Mouse (Mus musculus) neural tube, embryonic 13.5 days (tissue): Measurements from ENCODE around the gene Lgals12. TPM values are rescaled to one million over a fixed set of nuclear protein-coding genes. Genes with fewer than 3 reads are reported as not detected.

ENCODE experiments used
- ATAC-seq: fragments of 200-750 bp; cut with Nextera tagmentation; 2 replicates; pipeline ENCODE4 v1.8.0; 2017; ENCODE audit warnings: low read depth, mild to moderate bottlenecking, moderate TSS enrichment, moderate library complexity
- H3K27ac ChIP-seq: fragments of 300-500 bp; sonication (generic); replicated peaks from 2 replicates; pipeline ENCODE4 v1.5.1; 2015; ENCODE audit warnings: moderate library complexity, mild to moderate bottlenecking, inconsistent platforms
- H3K27me3 ChIP-seq: fragments of 300-500 bp; sonication (generic); 2 replicates; pipeline ENCODE4 v1.6.1; 2015; ENCODE audit warnings: mild to moderate bottlenecking, inconsistent platforms
- H3K36me3 ChIP-seq: fragments of 300-500 bp; sonication (generic); 2 replicates; pipeline ENCODE4 v1.6.1; 2015; ENCODE audit warnings: mild to moderate bottlenecking, inconsistent platforms
- H3K4me1 ChIP-seq: fragments of 300-500 bp; sonication (generic); replicated peaks from 2 replicates; pipeline ENCODE4 v1.6.1; 2015; ENCODE audit warnings: inconsistent platforms
- H3K4me2 ChIP-seq: fragments of 300-500 bp; sonication (generic); 2 replicates; pipeline ENCODE4 v1.6.1; 2015; ENCODE audit warnings: inconsistent platforms, mild to moderate bottlenecking, moderate library complexity
- H3K4me3 ChIP-seq: fragments of 300-500 bp; sonication (generic); 2 replicates; pipeline ENCODE4 v1.5.1; 2015; ENCODE audit warnings: mild to moderate bottlenecking, inconsistent platforms
- H3K9ac ChIP-seq: fragments of 300-500 bp; sonication (generic); 2 replicates; pipeline ENCODE4 v1.6.1; 2015; ENCODE audit warnings: moderate library complexity, mild to moderate bottlenecking, inconsistent platforms
- H3K9me3 ChIP-seq: fragments of 300-500 bp; sonication (generic); 2 replicates; pipeline ENCODE4 v1.6.1; 2016; ENCODE audit warnings: inconsistent platforms
- WGBS: fragments of 180-500 bp; shearing (Covaris S2); methylation state at CpG from one replicate; pipeline ENCODE4 v1.1.7; 2015; 5-methylcytosine and 5-hydroxymethylcytosine counted together
- polyA plus RNA-seq: library from polyadenylated mRNA; unstranded; fragments of >200 nt; fragmentation: Nextera tagmentation; extraction: Ambion mirVana; gene quantifications from 2 replicates; pipeline ENCODE4 v1.2.1, GENCODE M21; 2015

Lgals12 gene
- 0.11 TPM in 1 of 2 replicates, not detected in the other for polyA plus RNA-seq

- Histone ChIP-seq H3K4me3 (peak within 1 kb of the TSS; percentile 31), H3K4me1 (peaks cover 30% of the 10 kb centered on the region), H3K4me2 (peak within 1 kb of the TSS; percentile 63), H3K9ac (peak within 1 kb of the TSS; percentile 48; the same call in 1 of the 2 replicates), H3K9me3 (no peaks in the 10 kb centered on the region), H3K27me3 (peaks cover 50% of the 10 kb centered on the region), H3K36me3 (no peaks in the 10 kb centered on the region), H3K27ac (peak within 1 kb of the TSS; percentile 42; the same call in 1 of the 2 replicates)
- peak; percentile 47 for ATAC-seq
- 9% methylated on average over 15 of the region's 15 CpGs for WGBS
These were observed at the start of gene Lgals12 for GRCm38 (mm10) chr19:7606801-7607689. Lgals12 (minus strand) TSS chr19:7607193.

DNA sequence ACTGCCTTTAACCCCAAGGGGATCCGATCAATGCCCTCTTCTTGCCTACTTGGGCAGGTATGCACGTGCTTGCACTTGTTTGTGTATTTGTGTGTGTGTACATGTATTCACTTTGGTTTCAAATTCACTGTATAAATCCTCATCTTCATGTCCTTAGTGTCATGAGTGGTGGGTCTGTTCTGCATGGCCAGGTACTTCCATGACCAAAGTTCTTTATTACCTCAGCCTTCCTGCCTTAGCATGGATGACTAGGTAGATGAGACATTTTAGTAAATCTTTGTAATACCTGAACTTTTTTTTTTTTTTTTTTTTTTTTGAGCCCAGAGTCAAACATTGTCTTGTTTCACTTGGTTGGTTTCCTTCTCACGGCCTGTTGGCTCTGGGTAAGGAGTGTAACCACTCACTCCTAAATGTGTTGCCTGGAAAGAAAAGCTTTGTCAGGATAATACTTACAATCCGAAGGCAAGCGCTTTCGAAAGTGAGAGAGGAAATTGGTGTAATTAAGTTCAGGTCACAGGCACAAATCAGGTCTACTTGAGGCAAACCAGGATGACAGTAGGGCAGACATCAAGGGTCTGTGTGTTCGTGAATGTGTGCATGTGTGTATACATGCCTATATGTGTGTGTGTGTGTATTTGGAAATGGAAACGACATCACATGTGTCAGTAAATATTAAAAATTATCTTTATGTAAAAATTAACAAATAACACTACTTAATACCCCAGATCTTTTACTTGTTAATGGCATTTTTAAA is 42.1 kb upstream of the Lgals12 start:
- no peaks in the 10 kb centered on the region for H3K27me3 ChIP-seq
- H3K4me3 ChIP-seq: no peak overlapping the region
- H3K36me3 ChIP-seq: no peaks in the 10 kb centered on the region
- no peaks in the 10 kb centered on the region for H3K4me1 ChIP-seq
- 82% methylated on average over 8 of the region's 8 CpGs for WGBS
- H3K4me2 ChIP-seq: no peak overlapping the region
- no peaks in the 10 kb centered on the region for H3K9me3 ChIP-seq
- ATAC-seq: no peak
- H3K9ac ChIP-seq: no peak overlapping the region
- no peak overlapping the region for H3K27ac ChIP-seq

- WGBS: 71% methylated on average over 1 of the region's 1 CpGs
- ATAC-seq: no peak
These were observed 26.8 kb upstream of the Lgals12 start for GRCm38 (mm10) chr19:7633786-7634185.

GRCm38 (mm10) chr19:7633021-7633420 is 26.0 kb upstream of the Lgals12 start:
- ATAC-seq: no peak

More at GRCm38 (mm10) chr19:7633786-7634185, 26.8 kb upstream of the Lgals12 start:
- H3K4me1 ChIP-seq: no peaks in the 10 kb centered on the region
- H3K27ac ChIP-seq: no peak overlapping the region
- no peaks in the 10 kb centered on the region for H3K36me3 ChIP-seq
- no peak overlapping the region for H3K9ac ChIP-seq
- H3K4me3 ChIP-seq: no peak overlapping the region
- no peaks in the 10 kb centered on the region for H3K9me3 ChIP-seq
- no peaks in the 10 kb centered on the region for H3K27me3 ChIP-seq
- no peak overlapping the region for H3K4me2 ChIP-seq

DNA sequence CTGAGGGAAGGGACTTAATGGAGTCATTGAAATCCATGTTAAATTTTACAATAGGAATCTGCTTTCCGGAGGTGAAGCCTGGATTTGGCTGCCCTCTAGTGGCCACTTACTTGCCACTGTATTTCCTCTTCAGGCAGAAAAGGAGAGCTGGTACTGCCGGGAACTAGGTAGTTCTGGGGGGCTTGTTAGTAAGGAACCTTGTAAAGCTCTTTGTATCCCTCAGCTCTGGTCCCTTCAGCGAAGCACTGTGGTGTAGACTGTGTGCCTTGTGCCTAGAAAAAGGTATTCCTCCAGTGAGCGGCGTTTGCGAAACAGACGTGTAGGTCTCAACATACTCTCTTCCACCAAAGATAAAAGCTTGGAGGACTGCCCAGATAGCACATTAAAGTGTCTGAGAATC is 10.7 kb upstream of the Lgals12 start:
- no peak overlapping the region for H3K4me2 ChIP-seq
- no peak overlapping the region for H3K4me3 ChIP-seq
- peaks cover 14% of the 10 kb centered on the region for H3K27me3 ChIP-seq
- 0 out of 2 replicates have a peak overlapping the region, but pooled peaks have one; percentile 12 for H3K9ac ChIP-seq
- H3K27ac ChIP-seq: no peak overlapping the region
- H3K9me3 ChIP-seq: no peaks in the 10 kb centered on the region
- H3K4me1 ChIP-seq: no peaks in the 10 kb centered on the region; the same call in 1 of the 2 replicates
- WGBS: 47% methylated on average over 7 of the region's 7 CpGs
- H3K36me3 ChIP-seq: no peaks in the 10 kb centered on the region
- no peak for ATAC-seq

More at GRCm38 (mm10) chr19:7633021-7633420, 26.0 kb upstream of the Lgals12 start:
- H3K4me2 ChIP-seq: no peak overlapping the region
- H3K4me3 ChIP-seq: no peak overlapping the region
- H3K9me3 ChIP-seq: no peaks in the 10 kb centered on the region
- H3K4me1 ChIP-seq: no peaks in the 10 kb centered on the region
- H3K27me3 ChIP-seq: no peaks in the 10 kb centered on the region
- no peak overlapping the region for H3K9ac ChIP-seq
- no peak overlapping the region for H3K27ac ChIP-seq
- H3K36me3 ChIP-seq: no peaks in the 10 kb centered on the region

- no peaks in the 10 kb centered on the region for H3K36me3 ChIP-seq
- H3K9me3 ChIP-seq: no peaks in the 10 kb centered on the region
- H3K4me3 ChIP-seq: no peak overlapping the region
- no peak overlapping the region for H3K27ac ChIP-seq
- peaks cover 5% of the 10 kb centered on the region; the same call in 1 of the 2 replicates for H3K4me1 ChIP-seq
- H3K27me3 ChIP-seq: peaks cover 19% of the 10 kb centered on the region
- no peak for ATAC-seq
- no peak overlapping the region for H3K4me2 ChIP-seq
- 56% methylated on average over 3 of the region's 3 CpGs for WGBS
- no peak overlapping the region for H3K9ac ChIP-seq
These were observed 10.1 kb upstream of the Lgals12 start for GRCm38 (mm10) chr19:7617085-7617484.

DNA sequence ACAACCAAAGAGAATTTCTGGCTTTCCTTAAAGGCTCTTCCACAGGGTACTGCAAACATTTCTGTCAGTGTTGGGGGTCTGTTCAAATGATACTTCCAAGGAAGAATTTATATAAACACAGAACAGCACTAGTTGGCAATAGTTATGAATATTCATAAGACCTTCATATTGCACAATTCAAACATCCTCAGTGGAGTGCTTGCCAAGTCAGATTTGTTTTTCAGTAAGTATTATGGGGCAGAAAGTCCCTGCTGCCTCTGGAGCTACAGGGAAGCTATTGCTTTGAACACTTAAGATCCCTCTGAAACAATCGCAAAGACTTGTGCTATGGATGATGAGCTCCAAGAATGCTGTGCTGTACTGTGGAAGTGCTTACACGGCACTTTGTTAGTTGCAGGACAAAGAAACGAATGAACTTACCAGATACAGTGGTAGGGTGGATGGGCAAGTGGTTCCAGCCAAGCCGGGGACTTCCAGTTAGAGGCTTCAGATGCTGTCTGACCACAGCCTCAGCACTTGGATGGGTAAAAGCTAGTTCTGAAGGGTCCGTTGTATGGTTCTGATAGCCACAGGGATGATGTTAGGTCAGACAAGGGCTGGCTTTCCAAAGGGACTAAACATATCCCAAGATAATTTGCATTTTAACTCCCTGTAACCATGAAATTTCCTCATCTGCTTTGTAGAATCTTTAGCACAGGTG is 9.4 kb upstream of the Lgals12 start:
- H3K36me3 ChIP-seq: no peaks in the 10 kb centered on the region
- no peak overlapping the region for H3K4me2 ChIP-seq
- H3K27ac ChIP-seq: no peak overlapping the region
- ATAC-seq: no peak
- H3K9ac ChIP-seq: no peak overlapping the region
- H3K4me3 ChIP-seq: no peak overlapping the region
- H3K27me3 ChIP-seq: peaks cover 26% of the 10 kb centered on the region
- H3K9me3 ChIP-seq: no peaks in the 10 kb centered on the region
- 79% methylated on average over 5 of the region's 5 CpGs for WGBS
- peaks cover 12% of the 10 kb centered on the region for H3K4me1 ChIP-seq

DNA sequence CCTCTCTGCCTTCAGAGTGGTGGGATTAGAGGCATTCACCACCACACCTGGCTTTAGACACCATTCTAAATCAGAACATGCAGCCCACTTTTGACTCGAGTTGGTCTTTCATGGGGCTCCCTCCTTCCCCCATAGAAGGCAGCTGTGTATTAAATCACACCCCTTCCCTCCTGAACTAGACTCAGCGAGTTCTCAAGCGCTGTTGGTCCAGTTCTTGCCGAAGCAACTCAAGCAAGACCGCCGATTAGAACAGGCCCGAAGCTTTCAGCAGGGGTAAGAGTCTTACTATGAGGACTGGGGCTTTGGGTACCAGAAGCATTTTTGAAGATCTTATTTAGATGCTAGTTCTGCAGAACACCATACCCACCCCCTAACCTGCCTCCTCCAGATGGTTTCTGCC is 6.2 kb upstream of the Lgals12 start:
- Histone ChIP-seq H3K9me3 (no peaks in the 10 kb centered on the region), H3K9ac (no peak overlapping the region), H3K27ac (no peak overlapping the region), H3K4me1 (peaks cover 12% of the 10 kb centered on the region), H3K4me2 (no peak overlapping the region), H3K36me3 (no peaks in the 10 kb centered on the region), H3K4me3 (no peak overlapping the region), H3K27me3 (peaks cover 47% of the 10 kb centered on the region)
- WGBS: 86% methylated on average over 7 of the region's 7 CpGs
- ATAC-seq: no peak

DNA sequence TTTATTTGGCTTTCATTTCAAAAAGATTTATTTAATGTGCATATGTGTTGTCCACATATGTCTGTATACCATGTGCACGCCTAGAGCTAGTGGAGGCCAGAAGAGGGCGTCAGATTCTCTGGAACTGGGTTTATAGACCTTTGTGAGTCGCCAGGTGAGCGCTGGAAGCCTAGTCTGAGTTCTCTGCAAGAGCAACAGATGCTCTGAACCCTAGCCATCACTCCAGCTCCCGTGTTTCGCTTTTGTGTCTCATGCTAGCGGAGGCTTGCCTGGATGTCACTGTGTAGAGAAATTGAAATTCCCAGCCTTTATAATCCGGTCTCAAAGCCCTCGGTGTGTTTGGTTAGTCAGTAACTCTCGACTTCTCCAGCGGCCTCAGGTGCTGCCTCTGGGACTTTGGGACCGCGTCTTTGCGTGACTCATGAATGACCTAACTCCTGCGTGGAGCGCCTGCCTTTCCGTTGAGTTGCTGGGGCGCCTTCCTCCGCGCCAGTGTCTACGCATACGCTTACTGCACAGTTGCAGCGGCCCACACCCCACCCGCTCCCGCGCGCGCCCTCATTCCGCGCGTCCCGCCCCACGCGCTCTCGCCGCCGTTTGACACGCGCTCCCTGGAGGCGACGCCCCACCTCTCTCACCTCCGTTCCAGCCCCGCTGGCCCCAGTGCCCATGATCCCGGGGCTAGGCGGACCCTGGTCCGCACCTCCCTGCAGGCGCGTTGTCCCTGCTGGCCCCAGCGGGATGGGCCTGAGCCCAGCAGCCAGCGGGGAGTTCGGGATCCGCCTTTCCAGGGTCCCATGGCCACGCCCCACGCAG is 5.2 kb upstream of the Lgals12 start, which contains the start of gene Hrasls5:
TSS of gene Hrasls5 (plus strand) at position 600 of the 816 bp plus-strand sequence.
- Histone ChIP-seq H3K27me3 (peaks cover 57% of the 10 kb centered on the region), H3K4me3 (peak within 1 kb of the TSS; percentile 42), H3K36me3 (no peaks in the 10 kb centered on the region), H3K4me1 (peaks cover 16% of the 10 kb centered on the region), H3K9me3 (no peaks in the 10 kb centered on the region), H3K4me2 (peak within 1 kb of the TSS; percentile 85), H3K9ac (peak within 1 kb of the TSS; percentile 63), H3K27ac (no peak within 1 kb of the TSS)
- peak; percentile 49 for ATAC-seq
- WGBS: 3% methylated on average over 54 of the region's 54 CpGs

DNA sequence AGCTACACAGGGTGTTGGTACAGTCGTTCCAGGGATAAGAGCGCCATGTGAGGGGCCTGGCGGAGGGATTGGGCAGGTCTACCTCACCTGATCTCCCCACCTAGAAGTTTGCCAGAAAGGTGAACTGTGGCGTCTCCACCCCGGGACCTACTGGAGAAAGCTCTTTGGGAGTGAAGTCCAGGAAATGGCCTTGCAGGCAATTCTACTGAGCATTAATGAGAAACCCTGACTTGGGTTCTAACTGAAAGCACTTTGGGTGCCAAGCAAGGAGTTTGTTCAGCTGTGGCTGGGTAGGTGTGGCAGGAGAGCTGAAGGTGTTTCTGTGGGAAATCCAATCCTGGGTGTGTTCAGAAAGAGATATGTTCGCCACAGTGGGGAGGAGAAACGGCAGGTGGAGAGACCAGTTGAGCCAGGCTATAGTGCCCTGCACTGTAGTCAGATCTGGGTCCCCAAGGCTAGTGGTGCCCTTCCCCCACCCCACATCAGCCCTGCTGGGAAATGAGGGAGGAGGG is 753 bp upstream of the Lgals12 start:
- no peak overlapping the region for H3K27ac ChIP-seq
- 86% methylated on average over 7 of the region's 7 CpGs for WGBS
- H3K27me3 ChIP-seq: peaks cover 56% of the 10 kb centered on the region

More for the DNA sequence above, 753 bp upstream of the Lgals12 start:
- no peaks in the 10 kb centered on the region for H3K36me3 ChIP-seq
- ATAC-seq: no peak
- no peak overlapping the region for H3K9ac ChIP-seq
- H3K4me1 ChIP-seq: peaks cover 35% of the 10 kb centered on the region
- no peak overlapping the region for H3K4me2 ChIP-seq
- H3K4me3 ChIP-seq: no peak overlapping the region
- H3K9me3 ChIP-seq: no peaks in the 10 kb centered on the region
